Mouse (Mus musculus) lung, postnatal 25 days (tissue): ENCODE measurements around the gene Cnot2.
A peak's percentile ranks its signal among the peaks of the same experiment; 100 is the strongest.

Experiments
- DNase-seq: peaks from one replicate; pipeline ENCODE4 v3.0.0; 2022; ENCODE audit warnings: low spot score

Cnot2 gene

GRCm38 (mm10) chr10:116475725-116476124 is 105.6 kb downstream of the Cnot2 start:
- no peak for DNase-seq

- no peak for DNase-seq
These were observed 107.4 kb downstream of the Cnot2 start, which contains the start of gene Kcnmb4 for GRCm38 (mm10) chr10:116473759-116474549. TSS of gene Kcnmb4 (minus strand) at chr10:116473878.

GRCm38 (mm10) chr10:116473071-116473758 is 108.1 kb downstream of the Cnot2 start:
- peak; percentile 5 for DNase-seq

GRCm38 (mm10) chr10:116472579-116472978 is 108.7 kb downstream of the Cnot2 start:
- DNase-seq, result no peak

GRCm38 (mm10) chr10:116470306-116470925 is 110.9 kb downstream of the Cnot2 start:
- DNase-seq, result no peak

- DNase-seq, result no peak
These were observed 113.2 kb downstream of the Cnot2 start for GRCm38 (mm10) chr10:116468094-116468493.

GRCm38 (mm10) chr10:116463753-116464345 is 117.5 kb downstream of the Cnot2 start:
- DNase-seq, result no peak

- no peak for DNase-seq
These were observed 119.9 kb downstream of the Cnot2 start for GRCm38 (mm10) chr10:116461443-116461842.

GRCm38 (mm10) chr10:116458786-116459185 is 122.5 kb downstream of the Cnot2 start:
- no peak for DNase-seq

GRCm38 (mm10) chr10:116452771-116453170 is 128.5 kb downstream of the Cnot2 start:
- DNase-seq, result no peak

GRCm38 (mm10) chr10:116450621-116451020 is 130.7 kb downstream of the Cnot2 start:
- DNase-seq, result no peak

GRCm38 (mm10) chr10:116448166-116448565 is 133.1 kb downstream of the Cnot2 start:
- no peak for DNase-seq

GRCm38 (mm10) chr10:116447176-116447575 is 134.1 kb downstream of the Cnot2 start:
- no peak for DNase-seq

- no peak for DNase-seq
These were observed 135.3 kb downstream of the Cnot2 start for GRCm38 (mm10) chr10:116446040-116446439.

- DNase-seq, result no peak
These were observed 136.5 kb downstream of the Cnot2 start for GRCm38 (mm10) chr10:116444826-116445225.

- DNase-seq, result no peak
These were observed 136.9 kb downstream of the Cnot2 start for GRCm38 (mm10) chr10:116444371-116444770.

GRCm38 (mm10) chr10:116440946-116441345 is 140.4 kb downstream of the Cnot2 start:
- DNase-seq, result no peak

GRCm38 (mm10) chr10:116440088-116440487 is 141.2 kb downstream of the Cnot2 start:
- DNase-seq, result no peak

- no peak for DNase-seq
These were observed 145.9 kb downstream of the Cnot2 start for GRCm38 (mm10) chr10:116435455-116435854.
